Mouse (Mus musculus) testis, adult 2 months (tissue): ENCODE results near the gene Phox2b.

ENCODE experiments used
- CTCF ChIP-seq: fragments of 200-500 bp; IDR thresholded peaks from 2 replicates; pipeline ENCODE4 v1.5.1; 2012; ENCODE audit warnings: low read depth, mild to moderate bottlenecking, inconsistent platforms, low read length, moderate library complexity; ENCODE audit not compliant: control insufficient read depth, insufficient read depth, insufficient replicate concordance
- POLR2A ChIP-seq: fragments of 200-500 bp; IDR thresholded peaks from 2 replicates; pipeline ENCODE4 v1.6.1; 2012; ENCODE audit warnings: low read depth, mild to moderate bottlenecking, inconsistent platforms, low read length, moderate library complexity; ENCODE audit not compliant: control insufficient read depth

DNA sequence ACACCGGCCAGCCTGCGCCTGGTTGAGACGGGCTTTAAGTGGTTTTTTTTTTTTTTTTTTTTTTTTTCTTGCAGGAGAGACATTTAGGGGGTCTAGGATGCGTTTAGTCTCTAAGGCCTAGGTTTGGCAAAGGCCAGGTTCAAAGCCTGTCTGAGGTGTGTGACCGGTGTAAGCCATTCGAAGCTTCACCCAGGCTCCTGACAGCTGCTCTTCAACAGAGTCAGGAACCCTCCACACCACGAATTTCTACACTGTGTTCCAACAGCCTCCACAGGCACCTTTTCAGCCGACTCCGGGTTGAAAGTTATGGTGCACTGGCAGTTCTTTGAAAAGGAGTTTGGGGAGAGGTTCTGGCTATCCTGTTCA, 2.3 kb upstream of the Phox2b start:
- TF ChIP-seq POLR2A (no peak), CTCF (no peak)
